In the genomic region with DNA sequence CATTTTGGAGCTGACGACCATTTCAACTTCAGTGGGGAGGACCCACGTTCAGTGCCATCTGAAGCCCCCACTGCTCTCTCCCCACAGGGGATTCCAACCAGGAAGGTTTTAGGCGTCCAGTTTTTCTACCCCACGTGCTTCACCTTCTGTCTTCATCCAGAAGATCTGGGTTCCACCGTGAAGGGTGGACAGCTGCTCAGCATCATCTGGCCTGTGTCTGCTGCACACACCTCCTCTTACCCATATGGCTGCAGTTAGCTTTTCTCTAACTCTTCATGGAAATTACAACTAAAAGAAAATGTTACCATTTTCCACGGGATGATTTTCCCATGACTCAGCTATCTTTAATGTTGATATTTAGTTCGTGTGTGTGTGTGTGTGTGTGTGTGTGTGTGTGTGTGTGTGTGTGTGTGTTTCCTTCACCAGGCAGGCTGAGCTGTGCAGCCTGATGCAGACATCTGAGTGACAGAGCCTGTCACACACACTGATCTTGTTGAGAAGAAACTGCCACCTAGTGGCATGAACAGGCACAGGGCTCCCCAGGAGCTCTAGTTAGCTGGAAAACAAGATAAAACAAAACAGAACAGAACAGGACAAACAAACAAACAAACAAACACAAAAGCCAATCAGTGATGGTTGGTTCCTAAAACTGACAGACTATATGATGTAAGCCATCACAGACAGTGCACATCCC, we compare ENCODE assay signal across 8 mouse cellular contexts.
A peak's percentile ranks its signal among the peaks of the same experiment; 100 is the strongest.
DNase-seq lines count a peak whose midpoint lies in the region; ATAC-seq and TF ChIP-seq lines count a peak whose summit lies in the region.
"Had no signal": no experiment of that assay in that cellular context is flagged by ENCODE, and none has a peak within 500 bp of the region (broad histone marks: within the 10 kb centered on the region; RNA-seq: fewer than 3 reads in every experiment).

No protein-coding gene starts in this region.

- no peaks in the 10 kb centered on the region for H3K4me1 ChIP-seq in lung, embryonic 14.5 days (ENCODE audit: insufficient read depth)
- H3K4me1 ChIP-seq in forebrain, embryonic 15.5 days: no peaks in the 10 kb centered on the region

- WGBS in lung, embryonic 14.5 days: 52% methylated on average over 7 of the region's 7 CpGs
- WGBS in forebrain, embryonic 15.5 days: 57% methylated on average over 7 of the region's 7 CpGs

- no peak overlapping the region for H3K4me3 ChIP-seq in lung, embryonic 14.5 days (ENCODE audit: low read depth, low read length)
- no peak overlapping the region for H3K4me3 ChIP-seq in forebrain, embryonic 15.5 days
- H3K4me3 ChIP-seq: megakaryocyte, embryonic 14.5 days had no signal

- H3K27me3 ChIP-seq in lung, embryonic 14.5 days (ENCODE audit: insufficient read depth, low read length): no peaks in the 10 kb centered on the region
- no peaks in the 10 kb centered on the region for H3K27me3 ChIP-seq in forebrain, embryonic 15.5 days
- H3K27me3 ChIP-seq: megakaryocyte, embryonic 14.5 days had no signal

- no peak overlapping the region for H3K27ac ChIP-seq in lung, embryonic 14.5 days (ENCODE audit: low read depth)
- H3K27ac ChIP-seq in forebrain, embryonic 15.5 days (replicated peaks): no peak overlapping the region

- H3K9ac ChIP-seq in lung, embryonic 14.5 days: no peak overlapping the region
- no peak overlapping the region for H3K9ac ChIP-seq in forebrain, embryonic 15.5 days (replicated peaks)

- TF ChIP-seq CTCF in lung, embryonic 14.5 days (IDR thresholded peaks at IDR 0.05; ENCODE audit: low read depth): peak; percentile 69

- H3K4me2 ChIP-seq in lung, embryonic 14.5 days: no peak overlapping the region
- H3K4me2 ChIP-seq in forebrain, embryonic 15.5 days (replicated peaks): no peak overlapping the region

- no peaks in the 10 kb centered on the region for H3K9me3 ChIP-seq in lung, embryonic 14.5 days (ENCODE audit: low read depth, low read length)
- H3K9me3 ChIP-seq in forebrain, embryonic 15.5 days: no peaks in the 10 kb centered on the region
- H3K9me3 ChIP-seq: megakaryocyte, embryonic 14.5 days had no signal

- peak; percentile 57; the same call in 1 of the 2 replicates for ATAC-seq in lung, embryonic 14.5 days (ENCODE audit: insufficient read depth)
- ATAC-seq in forebrain, embryonic 15.5 days (replicated peaks): peak; percentile 89

- H3K36me3 ChIP-seq in lung, embryonic 14.5 days (ENCODE audit: insufficient read depth): no peaks in the 10 kb centered on the region
- no peaks in the 10 kb centered on the region for H3K36me3 ChIP-seq in forebrain, embryonic 15.5 days

- DNase-seq in lung, embryonic 14.5 days: peak; percentile 58
- no peak for DNase-seq in lung, postnatal 25 days (ENCODE audit: low spot score)
- peak; percentile 51 for DNase-seq in adipocyte (ENCODE audit: low spot score)
- DNase-seq in layer of hippocampus, adult 8-10 months (ENCODE audit: low spot score in 2 of 2): peak; percentile 41 to 61
- DNase-seq in naive thymus-derived CD4-positive, alpha-beta T cell, adult 2 months (ENCODE audit: low read depth): peak; percentile 83
- DNase-seq in urinary bladder, postnatal 25 days (ENCODE audit: low spot score): no peak

Comparison
In these comparisons a context has a peak if more than half of its experiments do, and no peak if none do; other contexts are left out.
1. DNase-seq: peak in lung, embryonic 14.5 days (single experiment), adipocyte (single experiment), layer of hippocampus, adult 8-10 months (2 of 2) and naive thymus-derived CD4-positive, alpha-beta T cell, adult 2 months (single experiment); none in lung, postnatal 25 days (single experiment) and urinary bladder, postnatal 25 days (single experiment).